Mouse (Mus musculus) neural tube, embryonic 10.5 days (tissue): Measurements from ENCODE around the gene Ddx23.

Source experiments
- DNase-seq: peaks from one replicate; pipeline ENCODE4 v3.0.0-alpha.2; 2017; ENCODE audit warnings: low spot score; ENCODE audit errors: extremely low spot score

Gene Ddx23

DNA sequence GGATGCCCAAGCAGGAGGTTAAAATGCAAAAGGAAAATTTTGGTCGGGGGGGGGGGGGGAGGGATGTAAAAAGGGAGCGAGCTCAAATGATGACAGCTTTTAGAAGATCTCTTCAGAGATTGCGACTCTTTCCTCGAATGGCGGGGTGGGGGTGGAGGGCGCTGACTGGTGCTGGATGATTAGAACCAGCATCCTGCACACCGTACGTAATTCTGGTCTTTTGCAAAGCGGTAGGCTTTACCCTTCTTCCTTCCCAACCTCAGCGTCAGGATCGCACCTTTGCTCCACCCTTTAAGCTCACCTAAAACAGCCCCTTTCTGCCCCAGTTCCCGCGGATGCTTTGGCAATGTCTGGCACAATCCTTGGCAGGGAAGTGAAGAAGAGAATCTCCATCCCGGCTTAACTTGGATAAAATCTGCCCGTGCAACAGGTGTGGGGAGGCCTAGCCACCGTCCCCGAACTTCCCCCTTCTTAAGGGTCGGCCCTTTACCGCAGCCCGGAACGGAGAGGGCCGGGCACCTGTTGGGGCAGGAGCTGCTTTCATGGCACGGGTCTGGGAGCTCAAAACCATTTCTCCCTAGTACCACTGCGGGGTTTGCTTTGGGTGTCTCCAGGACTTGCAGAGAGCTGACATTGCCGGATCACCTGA, 28.7 kb downstream of the Ddx23 start:
- DNase-seq = no peak

DNA sequence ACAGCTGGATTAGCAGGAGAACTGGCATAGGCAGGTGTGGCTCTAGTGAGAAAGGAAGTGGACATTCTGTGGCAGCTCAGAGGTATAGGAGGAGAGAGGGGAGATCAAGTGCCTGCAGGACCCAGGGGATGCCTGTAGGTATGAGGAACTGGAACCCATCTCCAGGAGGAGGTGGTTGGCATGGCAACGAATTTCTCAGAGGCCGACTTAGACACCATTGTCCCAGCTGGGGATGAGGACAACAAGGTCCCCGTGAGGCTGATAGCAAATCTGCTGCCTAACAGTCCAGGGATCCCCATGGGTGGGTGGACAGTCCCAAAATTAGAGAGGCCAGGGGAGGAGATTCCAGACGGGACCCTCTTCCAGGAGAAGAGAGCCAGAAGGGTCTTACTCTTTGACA, 29.8 kb downstream of the Ddx23 start:
- DNase-seq = peak; percentile 52

DNA sequence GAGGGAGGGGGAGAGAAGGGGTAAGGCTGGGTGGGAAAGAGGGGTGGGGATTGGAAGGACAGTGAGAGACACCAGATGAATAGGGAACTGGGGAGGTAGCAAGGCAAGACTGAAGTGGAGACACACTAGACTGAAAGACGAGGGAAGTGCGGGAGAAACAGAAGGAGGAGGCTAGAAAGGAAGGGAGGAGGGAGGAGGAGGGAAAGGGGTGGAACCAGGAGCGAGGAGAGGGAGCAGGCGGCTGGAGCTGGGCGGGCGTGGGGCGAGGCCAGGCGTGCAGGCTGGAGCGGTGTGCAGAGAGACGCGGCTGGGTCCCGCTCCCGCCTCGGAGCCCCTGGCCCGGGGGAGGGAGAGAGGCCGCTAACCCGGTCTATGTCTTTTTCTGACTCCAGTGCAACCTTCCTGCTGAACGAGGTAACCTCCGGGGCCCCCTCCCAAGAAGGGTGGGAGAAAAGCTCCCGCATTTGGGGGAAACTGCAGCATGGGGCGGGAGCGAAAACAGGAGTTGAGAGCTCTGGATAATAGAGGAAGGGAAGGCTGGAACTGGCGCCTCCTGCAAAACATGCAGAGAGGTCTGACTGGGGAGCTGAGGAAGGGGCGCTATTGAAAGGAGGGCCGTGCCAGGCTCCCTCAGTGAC, 30.5 kb downstream of the Ddx23 start:
- peak; percentile 70 for DNase-seq

DNA sequence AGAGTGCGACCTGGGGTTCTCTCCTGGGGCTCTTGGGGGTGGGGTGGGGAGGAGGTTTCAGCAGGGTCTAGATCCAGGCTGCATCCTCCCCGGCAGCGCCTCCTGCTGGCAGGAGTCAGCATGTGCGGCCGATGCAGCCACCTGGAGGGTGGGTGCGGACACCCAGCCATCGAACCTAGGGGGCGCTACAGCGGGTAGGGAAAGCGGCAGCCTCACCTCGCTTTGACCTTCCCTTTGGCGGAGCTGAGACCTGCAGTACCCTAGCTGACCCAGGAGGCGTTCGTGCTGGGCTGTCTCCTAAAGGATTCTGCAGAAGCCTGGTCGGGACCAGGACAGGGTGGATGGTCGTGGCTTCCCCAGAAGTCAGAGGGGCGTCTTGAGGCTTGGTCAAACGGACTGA, 31.2 kb downstream of the Ddx23 start:
- DNase-seq = peak; percentile 88

DNA sequence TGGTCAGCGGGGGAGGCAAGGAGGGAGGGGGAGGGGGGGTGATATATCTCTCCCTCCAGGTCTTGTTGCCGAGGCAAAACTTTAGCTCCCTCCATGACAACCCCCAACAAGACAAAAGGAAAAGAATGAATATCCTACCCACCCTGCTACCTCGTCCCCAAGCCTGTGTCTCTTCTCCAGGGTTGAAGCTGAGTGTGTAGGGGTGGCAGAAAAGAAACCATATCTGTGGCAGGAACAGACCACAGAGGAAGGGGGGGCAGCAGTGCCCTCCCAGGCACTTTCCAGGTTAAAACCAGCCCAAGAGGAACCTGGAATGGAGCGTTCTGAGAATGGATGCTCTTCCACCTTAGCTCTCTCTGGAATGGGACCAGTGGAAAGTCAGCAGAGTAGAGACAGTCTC, 32.2 kb downstream of the Ddx23 start, which contains the start of gene Cacnb3:
TSS of gene Cacnb3 (plus strand) at position 301 of the 400 bp plus-strand sequence.
- DNase-seq = no peak

DNA sequence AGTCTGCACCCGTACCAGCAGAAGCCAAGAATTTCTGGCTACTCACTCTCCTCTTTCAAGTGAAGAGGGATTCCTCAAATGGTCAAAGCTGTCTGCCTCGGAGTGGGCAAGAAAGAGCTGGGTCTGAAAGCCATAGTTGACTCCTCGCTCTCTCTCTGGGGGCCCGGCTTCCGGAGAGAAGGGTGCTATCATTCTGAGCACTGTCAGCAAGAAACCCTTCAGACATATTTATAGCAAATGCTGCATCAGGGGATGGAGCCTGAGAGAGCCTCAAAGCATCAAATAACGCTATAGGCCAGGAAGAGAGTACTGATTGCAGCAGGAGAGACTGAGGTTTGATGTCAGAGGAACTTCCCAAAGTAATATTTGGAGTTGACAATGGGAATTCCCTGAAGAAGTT, 33.2 kb downstream of the Ddx23 start:
- DNase-seq = no peak

DNA sequence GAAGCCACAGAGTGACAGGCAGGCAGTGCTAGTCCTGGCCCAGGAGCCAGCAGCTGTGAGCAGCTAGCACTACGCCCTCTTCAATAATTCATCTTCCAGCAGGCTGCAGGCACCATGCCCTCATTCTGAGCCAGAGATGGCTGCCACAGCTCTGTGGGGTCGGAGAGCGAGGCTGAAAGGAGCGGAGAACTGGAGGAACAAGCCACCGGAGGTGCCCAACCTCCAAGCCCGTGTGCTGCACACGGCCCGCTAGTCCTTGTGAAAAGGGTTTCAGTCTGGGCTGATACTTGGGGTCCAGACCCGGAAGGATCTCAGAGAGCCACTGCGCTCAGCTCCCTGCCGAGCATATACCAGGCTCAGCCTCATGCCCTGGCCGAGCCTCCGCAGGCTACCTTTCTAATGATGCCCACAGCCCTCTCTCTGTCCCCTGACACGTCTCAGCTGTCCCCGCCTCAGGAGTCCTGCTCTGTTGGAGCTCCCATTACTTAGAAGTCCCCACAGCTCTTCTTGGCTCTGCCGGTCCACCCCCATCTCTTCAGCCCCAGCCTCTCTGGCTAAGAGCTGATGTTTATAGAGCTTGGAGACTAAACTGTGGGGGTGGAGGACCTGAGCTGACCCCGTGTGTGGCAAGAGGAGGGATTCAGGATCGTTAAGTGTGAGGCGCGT, 34.0 kb downstream of the Ddx23 start:
- peak; percentile 55 for DNase-seq

DNA sequence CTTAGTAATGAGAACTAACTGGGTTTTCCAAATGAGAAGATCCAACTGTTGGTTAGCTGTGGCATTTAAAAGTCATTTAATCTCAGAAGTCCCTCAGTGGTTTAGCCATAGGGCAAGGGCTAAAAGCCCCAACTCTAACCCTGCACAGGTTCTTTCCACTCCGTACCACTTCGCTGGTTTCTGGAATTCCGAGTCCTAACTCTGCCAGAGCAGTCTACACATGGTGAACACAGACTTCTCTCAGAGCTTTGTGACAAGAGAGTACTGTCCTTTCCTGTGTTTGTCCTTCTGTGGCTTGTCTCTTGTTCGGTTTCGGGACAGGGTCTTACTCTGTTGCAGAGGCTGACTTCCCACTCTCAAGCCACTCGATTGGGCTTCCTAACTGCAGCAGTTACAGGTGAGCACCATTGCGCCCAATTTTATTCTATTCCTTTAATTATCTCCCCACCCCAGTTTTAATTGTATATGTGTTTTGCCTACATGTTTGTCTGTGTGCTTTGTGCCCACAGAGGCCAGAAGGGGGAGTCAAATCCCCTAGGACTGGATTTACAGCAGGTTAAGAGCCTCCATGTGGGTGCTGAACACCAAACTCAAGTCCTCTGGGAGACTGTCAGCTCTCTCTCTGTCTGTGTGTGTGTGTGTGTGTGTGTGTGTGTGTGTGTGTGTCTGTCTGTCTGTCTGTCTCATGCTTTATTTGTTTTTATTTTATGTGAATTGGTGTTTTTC, 36.0 kb downstream of the Ddx23 start:
- no peak for DNase-seq

DNA sequence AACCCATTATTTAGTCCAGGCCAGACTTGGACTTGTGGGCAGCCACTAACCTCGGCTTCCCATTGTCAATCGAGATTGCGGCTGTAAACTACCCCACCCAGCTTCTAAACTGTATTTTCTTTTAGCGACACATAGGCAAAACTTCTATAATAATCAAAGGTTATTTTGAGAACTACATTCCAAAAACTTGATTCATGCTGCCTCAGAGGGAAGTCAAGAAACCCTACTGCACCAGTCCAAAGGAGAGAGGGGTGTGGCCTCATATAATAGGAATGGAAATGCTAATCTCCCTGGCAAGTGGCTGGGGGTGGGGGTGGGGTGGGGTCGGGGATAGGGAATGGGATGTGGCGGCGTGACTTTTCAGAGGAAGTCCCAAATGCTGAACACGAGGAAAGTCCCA, 36.6 kb downstream of the Ddx23 start:
- DNase-seq = no peak

DNA sequence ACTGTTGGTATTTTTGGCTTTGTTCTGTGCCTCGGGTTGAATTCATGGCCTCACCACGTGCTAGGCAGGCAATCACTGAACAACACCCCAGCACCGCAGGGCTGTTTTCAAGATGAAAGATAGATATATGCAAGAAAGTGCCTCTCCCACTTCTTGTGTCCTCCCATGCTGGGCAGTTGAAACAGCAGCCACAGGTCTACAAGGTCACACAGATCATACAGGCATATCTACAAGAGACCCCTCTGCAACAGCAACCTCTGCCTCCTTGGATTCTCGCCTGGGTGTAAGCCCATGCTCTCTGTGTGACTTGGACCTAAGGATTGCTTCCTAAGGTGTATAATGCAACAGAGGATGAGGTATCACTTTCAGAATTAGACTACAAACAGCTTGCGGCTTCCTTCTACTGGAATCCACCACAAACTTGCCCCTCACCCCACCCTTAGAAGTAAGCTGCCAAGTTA, 39.3 kb downstream of the Ddx23 start:
- no peak for DNase-seq

DNA sequence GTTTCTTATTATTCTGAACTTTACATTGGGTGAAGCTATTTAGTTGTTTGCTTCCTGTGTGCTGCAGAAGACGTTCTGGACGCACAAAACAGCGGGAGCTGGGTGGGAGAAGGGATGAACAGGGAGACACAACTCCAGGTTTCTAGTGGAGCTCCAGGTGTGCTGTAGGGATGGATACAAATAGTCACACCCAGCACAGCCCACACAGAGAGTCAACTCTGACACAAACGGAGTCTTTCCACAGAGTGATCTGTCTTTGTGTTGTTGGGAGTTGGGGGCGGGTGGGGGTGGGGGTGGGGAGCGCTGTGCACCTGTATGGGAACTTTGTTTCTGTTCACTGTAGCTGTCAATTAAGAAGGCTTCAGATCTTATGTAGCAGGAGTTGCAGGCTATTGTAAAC, 40.0 kb downstream of the Ddx23 start:
- no peak for DNase-seq

DNA sequence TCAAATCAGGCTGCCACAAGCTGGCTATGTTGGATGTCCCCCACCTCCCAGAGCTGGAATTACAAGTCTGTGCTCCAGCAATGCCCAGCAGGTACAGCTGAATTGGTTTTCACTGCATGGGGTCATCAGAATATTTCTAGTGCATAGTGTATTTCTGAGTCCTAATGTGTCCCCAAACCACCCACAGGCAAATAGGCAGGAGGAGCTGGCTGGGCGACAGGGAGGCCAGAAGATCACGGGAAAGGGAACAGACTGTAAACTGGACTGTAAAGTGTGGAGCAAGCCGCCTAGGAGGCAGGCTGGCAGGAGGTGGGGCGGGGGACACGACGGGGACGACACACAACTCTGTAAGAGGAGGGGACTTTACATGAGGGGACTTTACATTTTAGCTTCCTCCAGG, 40.5 kb downstream of the Ddx23 start:
- DNase-seq = no peak

DNA sequence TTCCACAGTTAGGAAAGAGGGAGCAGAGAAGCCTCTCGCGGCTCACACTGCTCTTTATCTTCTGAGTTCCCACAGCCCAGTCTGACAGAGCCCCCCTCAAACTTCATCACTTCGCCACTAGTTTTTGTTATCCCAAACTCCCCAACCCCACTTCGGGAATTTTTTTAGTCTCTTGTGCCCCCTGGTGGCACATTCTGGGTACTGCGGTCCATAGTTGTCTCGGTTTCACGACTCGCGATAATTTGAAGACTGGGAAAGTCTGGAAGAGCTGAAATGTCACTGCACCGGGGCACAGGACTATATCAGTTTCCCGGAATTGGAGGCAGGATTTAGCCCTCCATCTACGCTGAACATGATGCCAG, 45.5 kb downstream of the Ddx23 start:
- peak; percentile 91 for DNase-seq

DNA sequence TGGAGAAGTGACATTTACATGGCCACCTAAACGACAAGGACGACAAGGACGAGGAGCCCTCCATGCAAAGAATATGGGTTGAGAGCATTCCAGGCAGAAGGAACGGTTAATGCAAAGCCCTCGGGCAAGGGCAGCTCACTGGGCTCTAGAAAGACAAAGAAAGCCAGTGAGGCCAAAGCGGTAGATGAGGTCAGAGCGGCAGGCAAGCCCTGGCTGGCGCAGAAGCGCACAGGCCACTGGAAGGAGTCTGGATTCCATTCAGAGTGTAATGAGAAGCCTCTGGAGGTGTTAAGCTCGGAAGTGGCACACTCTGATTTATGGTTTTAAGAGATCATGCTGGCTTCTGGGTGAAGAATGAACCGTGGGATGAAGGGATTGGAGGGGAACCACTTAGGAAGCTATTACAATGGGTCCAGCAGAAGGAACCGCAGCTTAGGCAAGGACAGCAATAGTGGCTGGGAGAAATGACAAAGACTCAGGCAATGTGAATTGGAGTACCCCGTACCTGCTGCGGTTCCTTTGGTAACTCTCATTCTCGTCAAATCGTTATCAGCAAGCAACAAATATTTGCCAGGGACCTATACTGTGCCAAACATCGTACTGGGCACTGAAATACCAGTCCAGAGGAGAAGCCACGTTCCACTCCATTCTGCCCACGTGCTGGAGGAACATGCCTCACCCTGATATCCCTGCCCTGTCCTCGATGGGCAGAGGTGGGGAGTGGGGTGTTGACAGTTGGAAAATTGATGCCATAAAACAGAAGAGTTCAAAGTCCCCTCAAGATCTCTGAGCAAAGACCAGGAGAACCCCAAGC, 46.1 kb downstream of the Ddx23 start:
- no peak for DNase-seq

DNA sequence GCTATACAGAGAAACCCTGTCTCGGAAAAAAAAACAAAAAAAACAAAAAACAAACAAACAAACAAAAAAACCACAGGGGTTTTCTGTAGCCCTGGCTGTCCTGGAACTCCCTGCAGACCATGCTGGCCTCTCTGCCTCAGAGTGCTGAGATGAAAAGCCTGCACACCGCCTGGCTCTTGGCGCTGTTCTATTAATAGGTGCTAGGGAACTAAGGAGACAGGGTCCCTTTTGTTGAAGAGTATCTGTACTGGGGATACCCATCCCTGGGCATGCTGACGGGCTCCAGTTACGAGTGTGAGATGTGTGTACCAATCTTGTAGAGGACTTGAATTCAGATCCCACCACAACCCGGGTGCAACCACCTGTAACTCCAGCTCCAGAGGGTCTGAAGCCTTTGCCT, 46.9 kb downstream of the Ddx23 start:
- no peak for DNase-seq

DNA sequence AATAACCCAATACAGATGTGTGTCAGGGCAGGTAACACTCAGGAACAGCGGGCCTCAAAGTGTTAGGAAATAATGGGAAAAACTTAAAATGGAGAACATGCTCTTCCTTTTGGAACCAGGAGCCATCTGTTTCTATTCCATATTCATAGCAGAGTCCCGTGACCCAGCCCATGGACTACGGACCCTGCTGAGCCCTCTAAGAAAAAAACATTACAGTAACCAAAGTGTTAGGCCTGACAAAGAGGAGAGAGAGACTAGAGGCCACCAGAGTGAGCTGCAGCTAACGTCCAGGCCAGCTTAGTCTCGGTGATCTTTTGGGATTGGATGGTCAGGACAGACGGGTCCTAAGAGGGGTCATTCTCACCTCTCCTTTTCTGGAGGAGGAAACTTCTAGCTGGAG, 47.7 kb downstream of the Ddx23 start:
- DNase-seq = no peak

DNA sequence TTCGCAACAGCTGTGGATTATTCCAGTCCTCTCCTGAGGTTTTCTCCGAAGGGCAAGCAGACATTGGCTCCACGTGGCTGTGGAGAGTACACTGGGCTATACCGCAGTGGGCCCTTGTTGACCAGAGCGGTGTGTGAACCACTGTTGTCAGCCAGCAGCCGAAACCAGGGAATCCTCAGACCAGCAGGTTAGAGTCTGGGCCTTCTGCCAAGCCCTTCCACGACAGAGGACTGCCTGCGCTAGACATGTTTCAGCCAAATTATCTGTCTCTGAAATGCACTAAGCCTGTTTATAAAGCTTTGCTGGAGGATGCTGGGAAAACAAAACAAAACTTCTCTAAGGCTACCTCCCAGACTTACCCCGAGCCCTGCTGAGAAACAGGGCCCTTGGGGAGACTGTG, 48.1 kb downstream of the Ddx23 start:
- no peak for DNase-seq

DNA sequence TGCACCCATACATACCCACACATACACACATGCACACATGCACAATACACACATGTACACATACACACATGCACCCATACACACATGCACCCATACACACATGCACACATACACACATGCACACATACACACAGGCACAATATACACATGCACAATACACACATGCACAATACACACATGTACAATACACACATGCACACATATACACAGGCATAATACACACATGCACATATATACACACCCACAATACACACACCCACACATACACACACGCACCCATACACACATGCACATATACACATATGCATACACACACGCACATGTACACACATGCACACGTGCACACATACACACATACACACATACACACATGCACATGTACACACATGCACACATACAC, 50.5 kb downstream of the Ddx23 start:
- DNase-seq = no peak

DNA sequence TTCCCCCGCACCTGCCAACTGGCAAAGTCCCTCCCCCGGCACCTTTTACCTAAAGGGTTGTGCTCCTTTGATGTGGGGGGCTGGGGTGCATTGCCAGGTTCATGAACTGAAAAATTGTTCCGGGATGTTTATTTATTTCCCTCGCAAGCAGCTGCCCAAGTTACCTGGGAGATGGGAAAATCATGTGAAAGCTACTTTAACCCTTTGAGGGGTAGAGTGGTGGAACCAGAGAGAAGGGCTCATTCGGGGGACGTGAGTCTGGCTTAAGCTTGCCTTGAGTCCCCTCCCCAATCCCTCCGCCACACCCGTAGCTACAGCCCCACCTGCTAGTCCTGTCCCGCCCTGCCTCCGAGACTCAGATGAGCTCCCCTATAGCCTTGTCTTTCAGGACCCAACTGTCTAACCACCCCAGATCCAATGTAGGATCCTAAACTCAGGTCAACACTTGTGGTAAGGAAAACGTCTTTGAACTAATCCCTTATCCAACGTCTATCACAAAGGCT, 52.5 kb downstream of the Ddx23 start:
- peak; percentile 39 for DNase-seq

DNA sequence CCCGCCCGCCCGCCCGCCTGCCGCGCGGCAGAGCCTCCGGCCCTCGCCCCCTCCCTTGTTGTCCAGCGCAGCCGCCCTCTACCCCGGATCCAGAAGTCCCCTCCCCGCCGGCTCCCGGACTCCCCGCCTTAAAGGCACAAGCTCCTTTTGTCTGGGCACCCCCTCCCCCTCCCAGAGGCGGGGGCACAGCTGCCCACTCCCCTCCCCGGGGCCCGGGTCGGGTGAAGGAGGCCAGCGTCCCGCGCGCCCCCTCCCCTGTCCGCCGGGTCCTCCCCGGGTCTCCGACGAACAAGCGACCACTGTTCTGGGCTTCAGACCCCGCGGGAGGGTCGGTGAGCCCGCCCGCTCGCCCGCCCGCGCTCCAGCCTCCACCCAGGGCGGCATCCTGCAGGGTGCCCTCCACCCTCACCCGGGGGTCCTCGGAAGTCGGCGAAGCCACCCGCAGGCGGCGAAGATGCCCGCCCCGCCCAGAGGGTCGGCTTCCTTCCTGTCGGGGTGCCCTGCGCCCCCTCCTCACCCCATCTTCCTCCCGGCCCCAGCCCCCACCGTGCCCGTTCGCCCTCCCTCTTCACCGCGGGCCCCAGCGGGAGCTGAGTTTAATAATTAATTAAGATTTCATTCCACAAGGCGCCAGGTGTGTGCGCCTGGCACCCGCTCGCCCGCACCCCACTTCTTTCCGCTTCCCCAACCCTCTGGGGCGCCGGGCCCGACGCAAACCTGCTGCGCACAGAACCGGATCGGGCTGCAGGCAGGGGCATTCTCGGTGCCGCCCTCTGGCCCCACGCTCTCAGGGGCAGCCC, 53.2 kb downstream of the Ddx23 start, which contains the start of gene Adcy6:
TSS of gene Adcy6 (minus strand) at position 746 of the 800 bp plus-strand sequence.
- DNase-seq = peak; percentile 90
